Comparison of ENCODE assay signal across 10 mouse cellular contexts in the genomic region with DNA sequence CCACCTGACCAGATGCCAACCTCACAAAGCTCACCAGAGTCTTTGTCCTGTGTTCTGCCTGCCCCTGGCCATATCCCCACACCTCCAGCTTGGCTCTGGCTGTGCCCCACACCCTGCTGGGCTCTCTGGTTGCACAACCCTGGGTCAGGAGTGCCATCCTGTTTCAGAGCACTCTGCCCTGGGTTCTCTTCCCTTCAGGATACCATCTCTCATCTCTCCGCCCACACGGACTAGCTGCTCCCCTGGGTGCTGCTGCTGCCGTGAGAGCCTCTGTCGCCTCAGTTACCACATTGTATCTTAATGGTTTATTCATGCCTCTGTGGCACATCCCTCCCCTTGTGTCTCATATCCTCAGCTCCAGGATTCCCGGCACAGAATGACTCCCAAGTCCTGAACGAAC. TPM values are rescaled to one million over a fixed set of nuclear protein-coding genes. Genes with fewer than 3 reads are reported as not detected.
DNase-seq lines count a peak whose midpoint lies in the region; ATAC-seq and TF ChIP-seq lines count a peak whose summit lies in the region.
"Had no signal": no experiment of that assay in that cellular context is flagged by ENCODE, and none has a peak within 500 bp of the region (broad histone marks: within the 10 kb centered on the region; RNA-seq: fewer than 3 reads in every experiment).

No protein-coding gene starts in this region.

- no peaks in the 10 kb centered on the region for H3K27me3 ChIP-seq in hindbrain, embryonic 11.5 days (ENCODE audit: control insufficient read depth, insufficient read depth, low read length)
- peaks cover 25% of the 10 kb centered on the region; the same call in 1 of the 2 replicates for H3K27me3 ChIP-seq in midbrain, embryonic 12.5 days
- H3K27me3 ChIP-seq: heart, embryonic 15.5 days; lung, embryonic 15.5 days had no signal

- H3K4me1 ChIP-seq in hindbrain, embryonic 11.5 days (replicated peaks; ENCODE audit: control insufficient read depth, insufficient read depth, low read length): peaks cover 14% of the 10 kb centered on the region
- peaks cover 66% of the 10 kb centered on the region for H3K4me1 ChIP-seq in midbrain, embryonic 12.5 days

- no peaks in the 10 kb centered on the region for H3K36me3 ChIP-seq in hindbrain, embryonic 11.5 days (ENCODE audit: control insufficient read depth, insufficient read depth, low read length)
- H3K36me3 ChIP-seq in midbrain, embryonic 12.5 days: no peaks in the 10 kb centered on the region
- H3K36me3 ChIP-seq: heart, embryonic 15.5 days; lung, embryonic 15.5 days had no signal

- DNase-seq in right cerebral cortex, adult 18-20 months: peak; percentile 58
- no peak for DNase-seq in right cerebral cortex, postnatal 4 days
- DNase-seq in hindbrain, embryonic 11.5 days (ENCODE audit: low spot score): no peak
- no peak for DNase-seq in gastrocnemius, adult 2 months
- DNase-seq in gastrocnemius, postnatal 25 days: no peak
- DNase-seq in testis, postnatal 14 days (ENCODE audit: low spot score): no peak
- DNase-seq: thymus, postnatal 36 days had no signal

- no peak for TF ChIP-seq CTCF in gastrocnemius, adult 2 months (IDR thresholded peaks at IDR 0.05)

- H3K4me3 ChIP-seq in hindbrain, embryonic 11.5 days (ENCODE audit: low read depth, low read length): no peak overlapping the region
- no peak overlapping the region for H3K4me3 ChIP-seq in midbrain, embryonic 12.5 days
- H3K4me3 ChIP-seq in gastrocnemius, adult 2 months: no peak overlapping the region
- H3K4me3 ChIP-seq: heart, embryonic 15.5 days; lung, embryonic 15.5 days had no signal

- H3K27ac ChIP-seq in hindbrain, embryonic 11.5 days (ENCODE audit: low read depth, low read length): no peak overlapping the region
- no peak overlapping the region for H3K27ac ChIP-seq in midbrain, embryonic 12.5 days (replicated peaks)
- no peak overlapping the region for H3K27ac ChIP-seq in gastrocnemius, adult 2 months
- H3K27ac ChIP-seq: heart, embryonic 15.5 days; lung, embryonic 15.5 days had no signal

- 0 out of 2 replicates have a peak overlapping the region, but pooled peaks have one; percentile 1 for H3K4me2 ChIP-seq in hindbrain, embryonic 11.5 days (replicated peaks; ENCODE audit: low read depth, low read length)
- H3K4me2 ChIP-seq in midbrain, embryonic 12.5 days (replicated peaks): peak overlapping the region; percentile 22
- H3K4me2 ChIP-seq: heart, embryonic 15.5 days; lung, embryonic 15.5 days had no signal

- ATAC-seq in hindbrain, embryonic 11.5 days (ENCODE audit: low FRiP score): 0 out of 2 replicates have a peak, but pooled peaks have one; percentile 6
- ATAC-seq in midbrain, embryonic 12.5 days (ENCODE audit: low FRiP score, low read depth): no peak

- WGBS in hindbrain, embryonic 11.5 days: 23% methylated on average over 6 of the region's 6 CpGs
- 22% methylated on average over 6 of the region's 6 CpGs for WGBS in midbrain, embryonic 12.5 days

- no peak overlapping the region; the same call in 1 of the 2 replicates for H3K9ac ChIP-seq in hindbrain, embryonic 11.5 days (ENCODE audit: low read depth, low read length)
- H3K9ac ChIP-seq in midbrain, embryonic 12.5 days (replicated peaks): no peak overlapping the region; the same call in 1 of the 2 replicates
- H3K9ac ChIP-seq: lung, embryonic 15.5 days had no signal

- intact Hi-C loops in gastrocnemius, adult 2 months (cut with DNase I): no loop called here

- H3K9me3 ChIP-seq in hindbrain, embryonic 11.5 days (ENCODE audit: control insufficient read depth, low read length): no peaks in the 10 kb centered on the region
- H3K9me3 ChIP-seq in midbrain, embryonic 12.5 days: no peaks in the 10 kb centered on the region
- H3K9me3 ChIP-seq: heart, embryonic 15.5 days; lung, embryonic 15.5 days had no signal

RNA-seq across cellular contexts. Expression of gene Optc, which starts 21.4 kb away (rescaled TPM):
- 2.4 and 3.0 TPM in 2 replicates for polyA plus RNA-seq in hindbrain, embryonic 11.5 days (2014; fragmentation: Nextera tagmentation; extraction: Ambion mirVana)
- polyA plus RNA-seq in midbrain, embryonic 12.5 days (2016; fragmentation: Nextera tagmentation; extraction: Ambion mirVana): 3.0 and 4.2 TPM in 2 replicates
- under 1 TPM in 1 of 2 experiments, not detected in 1; 0.13 TPM for total RNA-seq in gastrocnemius, adult 2 months (2021)
- total RNA-seq in gastrocnemius, postnatal 25 days (2021): under 1 TPM in 1 of 2 experiments, not detected in 1; 0.75 TPM

RNA-seq across cellular contexts. Expression of gene Prelp, which starts 34.8 kb away (rescaled TPM):
- 3.2 and 3.3 TPM in 2 replicates for polyA plus RNA-seq in hindbrain, embryonic 11.5 days (2014; fragmentation: Nextera tagmentation; extraction: Ambion mirVana)
- polyA plus RNA-seq in midbrain, embryonic 12.5 days (2016; fragmentation: Nextera tagmentation; extraction: Ambion mirVana): 1.9 and 3.5 TPM in 2 replicates
- 10 to 100 TPM; 19.5 to 66.5 TPM for total RNA-seq in gastrocnemius, adult 2 months (2021)
- total RNA-seq in gastrocnemius, postnatal 25 days (2021): 10 to 100 TPM; 14.9 to 21.8 TPM
